Mouse (Mus musculus) E14TG2a.4 (cell line): ENCODE measurements around the gene Adh4.

Source experiments
- H3K27me3 ChIP-seq: 2 replicates; pipeline ENCODE4 v1.6.1; 2014; ENCODE audit warnings: low read length, control low read depth; ENCODE audit not compliant: insufficient read depth
- H3K36me3 ChIP-seq: 2 replicates; pipeline ENCODE4 v1.6.1; 2014; ENCODE audit warnings: low read length, control low read depth; ENCODE audit not compliant: insufficient read depth
- H3K4me1 ChIP-seq: replicated peaks from 2 replicates; pipeline ENCODE4 v1.6.1; 2014; ENCODE audit warnings: low read depth, low read length, control low read depth
- H3K4me3 ChIP-seq: replicated peaks from 2 replicates; pipeline ENCODE4 v1.5.1; 2014; ENCODE audit warnings: mild to moderate bottlenecking, low read length
- H3K9me3 ChIP-seq: 2 replicates; pipeline ENCODE4 v1.6.1; 2014; ENCODE audit warnings: low read length, control low read depth
- CTCF ChIP-seq: conservative IDR thresholded peaks from 2 replicates; pipeline ENCODE4 v1.5.1; 2014; ENCODE audit warnings: low read length
- NANOG ChIP-seq: IDR thresholded peaks from 2 replicates; pipeline ENCODE4 v1.6.1; 2014; ENCODE audit warnings: borderline replicate concordance, low read length, mixed read lengths
- POU5F1 ChIP-seq: IDR thresholded peaks from 2 replicates; pipeline ENCODE4 v1.6.1; 2014; ENCODE audit warnings: low read length, borderline replicate concordance

Gene Adh4

GRCm38 (mm10) chr3:138405840-138406239 lies 9.4 kb upstream of the Adh4 start:
- Histone ChIP-seq H3K4me3 (no peak overlapping the region), H3K36me3 (no peaks in the 10 kb centered on the region), H3K9me3 (no peaks in the 10 kb centered on the region), H3K4me1 (no peaks in the 10 kb centered on the region), H3K27me3 (no peaks in the 10 kb centered on the region)
- no peak for TF ChIP-seq POU5F1
- no peak for TF ChIP-seq CTCF
- TF ChIP-seq NANOG = no peak

- Histone ChIP-seq H3K4me1 (no peaks in the 10 kb centered on the region), H3K27me3 (no peaks in the 10 kb centered on the region), H3K36me3 (no peaks in the 10 kb centered on the region), H3K4me3 (no peak overlapping the region), H3K9me3 (no peaks in the 10 kb centered on the region)
- TF ChIP-seq NANOG = no peak
Measured at GRCm38 (mm10) chr3:138407920-138408319, 7.3 kb upstream of the Adh4 start.

GRCm38 (mm10) chr3:138409585-138409984 lies 5.7 kb upstream of the Adh4 start:
- no peaks in the 10 kb centered on the region for H3K9me3 ChIP-seq
- TF ChIP-seq NANOG = no peak
- no peak for TF ChIP-seq POU5F1
- no peak for TF ChIP-seq CTCF
- H3K27me3 ChIP-seq = no peaks in the 10 kb centered on the region
- no peaks in the 10 kb centered on the region for H3K4me1 ChIP-seq
- no peaks in the 10 kb centered on the region for H3K36me3 ChIP-seq
- no peak overlapping the region for H3K4me3 ChIP-seq

- Histone ChIP-seq H3K9me3 (no peaks in the 10 kb centered on the region), H3K4me3 (no peak overlapping the region), H3K27me3 (no peaks in the 10 kb centered on the region), H3K4me1 (no peaks in the 10 kb centered on the region), H3K36me3 (no peaks in the 10 kb centered on the region)
- TF ChIP-seq POU5F1 (no peak), NANOG (no peak), CTCF (no peak)
Measured at GRCm38 (mm10) chr3:138410211-138410610, 5.1 kb upstream of the Adh4 start.

GRCm38 (mm10) chr3:138419369-138419768 lies 4.1 kb downstream of the Adh4 start:
- no peaks in the 10 kb centered on the region for H3K36me3 ChIP-seq
- H3K4me3 ChIP-seq = no peak overlapping the region
- H3K4me1 ChIP-seq = no peaks in the 10 kb centered on the region
- H3K9me3 ChIP-seq = no peaks in the 10 kb centered on the region
- H3K27me3 ChIP-seq = no peaks in the 10 kb centered on the region
- TF ChIP-seq POU5F1 (no peak), NANOG (no peak), CTCF (no peak)

GRCm38 (mm10) chr3:138420385-138420784 lies 5.1 kb downstream of the Adh4 start:
- H3K27me3 ChIP-seq = no peaks in the 10 kb centered on the region
- H3K9me3 ChIP-seq = no peaks in the 10 kb centered on the region
- no peak overlapping the region for H3K4me3 ChIP-seq
- 0 out of 2 replicates have a peak, but pooled peaks cover 4% of the 10 kb centered on the region for H3K4me1 ChIP-seq
- no peaks in the 10 kb centered on the region for H3K36me3 ChIP-seq
- no peak for TF ChIP-seq POU5F1
- TF ChIP-seq NANOG = no peak
- no peak for TF ChIP-seq CTCF

GRCm38 (mm10) chr3:138423664-138424063 lies 8.4 kb downstream of the Adh4 start:
- H3K36me3 ChIP-seq = no peaks in the 10 kb centered on the region
- no peak for TF ChIP-seq NANOG
- TF ChIP-seq CTCF = no peak
- no peak for TF ChIP-seq POU5F1

GRCm38 (mm10) chr3:138424247-138424646 lies 9.0 kb downstream of the Adh4 start:
- no peaks in the 10 kb centered on the region for H3K9me3 ChIP-seq
- H3K4me3 ChIP-seq = no peak overlapping the region
- H3K36me3 ChIP-seq = no peaks in the 10 kb centered on the region
- TF ChIP-seq NANOG (no peak), POU5F1 (no peak), CTCF (no peak)
- peaks cover 14% of the 10 kb centered on the region for H3K4me1 ChIP-seq
- no peaks in the 10 kb centered on the region for H3K27me3 ChIP-seq

More at GRCm38 (mm10) chr3:138423664-138424063, 8.4 kb downstream of the Adh4 start:
- peaks cover 14% of the 10 kb centered on the region for H3K4me1 ChIP-seq
- H3K9me3 ChIP-seq = no peaks in the 10 kb centered on the region
- H3K4me3 ChIP-seq = no peak overlapping the region
- no peaks in the 10 kb centered on the region for H3K27me3 ChIP-seq

GRCm38 (mm10) chr3:138430360-138430976 lies 15.2 kb downstream of the Adh4 start:
- H3K9me3 ChIP-seq = no peaks in the 10 kb centered on the region
- H3K4me1 ChIP-seq = peaks cover 9% of the 10 kb centered on the region
- no peak overlapping the region for H3K4me3 ChIP-seq
- TF ChIP-seq CTCF (no peak), POU5F1 (no peak), NANOG (no peak)
- no peaks in the 10 kb centered on the region for H3K36me3 ChIP-seq
- H3K27me3 ChIP-seq = no peaks in the 10 kb centered on the region
